Mouse (Mus musculus) CH12.LX (cell line): ENCODE measurements at regions not wholly inside any gene's neighbourhood (a gene's known extent, or its start where the extent isn't known, plus 50 kb on each side); places are given as distances from the start of the nearest gene placed in this dataset.

Source experiments
- DNase-seq: peaks from one replicate; pipeline ENCODE4 v3.0.0-alpha.2; 2013; ENCODE audit errors: extremely low read depth
- H3K27ac ChIP-seq: 2 replicates; pipeline ENCODE4 v1.5.1; 2012; ENCODE audit warnings: low read depth, mild to moderate bottlenecking, control low read depth, moderate library complexity; ENCODE audit not compliant: insufficient read depth
- H3K27me3 ChIP-seq: replicated peaks from 2 replicates; pipeline ENCODE3; 2012; ENCODE audit warnings: inconsistent platforms
- H3K36me3 ChIP-seq, 2 experiments: replicated peaks in 1 of 2; 2 replicates each; pipeline versions ENCODE3 to v1.6.1; 2012; ENCODE audit warnings: inconsistent platforms in 1 of 2, low read length in 1 of 2, mild to moderate bottlenecking in 1 of 2, mixed read lengths in 1 of 2, moderate library complexity in 1 of 2; ENCODE audit not compliant: control insufficient read depth in 1 of 2, insufficient read depth in 1 of 2
- H3K4me1 ChIP-seq, 2 experiments: 2 replicates each; pipeline ENCODE4 v1.6.1; 2012; ENCODE audit warnings: inconsistent platforms in 1 of 2, moderate library complexity in 1 of 2; ENCODE audit not compliant: insufficient read depth in 2 of 2, control insufficient read depth in 1 of 2
- H3K4me2 ChIP-seq: 2 replicates; pipeline ENCODE4 v1.6.1; 2012; ENCODE audit warnings: low read depth, mild to moderate bottlenecking, control low read depth; ENCODE audit not compliant: poor library complexity, insufficient read depth, severe bottlenecking
- H3K4me3 ChIP-seq, 3 experiments: fragments of 150-350 bp in 1 of 3; sonication (generic) in 1 of 3; replicated peaks in 1 of 3; 2 replicates each; pipeline versions ENCODE3 to v1.5.1; 2011 to 2012; ENCODE audit warnings: low read depth in 2 of 3, low read length in 2 of 3, mild to moderate bottlenecking in 2 of 3, moderate library complexity in 2 of 3, control low read depth in 1 of 3, improper control_type of control experiment in 1 of 3, inconsistent platforms in 1 of 3, mixed read lengths in 1 of 3; ENCODE audit not compliant: poor library complexity in 1 of 3
- H3K79me2 ChIP-seq: replicated peaks from 2 replicates; pipeline ENCODE4 v1.6.1; 2012; ENCODE audit warnings: mild to moderate bottlenecking, moderate library complexity; ENCODE audit not compliant: control insufficient read depth, poor library complexity, insufficient read depth, severe bottlenecking; ENCODE audit errors: extremely low read depth
- H3K9ac ChIP-seq: 2 replicates; pipeline ENCODE4 v1.6.1; 2012; ENCODE audit warnings: low read depth, mild to moderate bottlenecking, control low read depth, moderate library complexity; ENCODE audit not compliant: insufficient read depth
- H3K9me3 ChIP-seq: replicated peaks from 2 replicates; pipeline ENCODE3; 2012; ENCODE audit warnings: low read length, inconsistent platforms, mixed read lengths
- E2F4 ChIP-seq: IDR thresholded peaks from 2 replicates; pipeline ENCODE4 v1.6.1; 2011; ENCODE audit warnings: low read depth, low read length, improper control_type of control experiment; ENCODE audit not compliant: insufficient replicate concordance
- ELF1 ChIP-seq: IDR thresholded peaks from 2 replicates; pipeline ENCODE4 v1.6.1; 2014; ENCODE audit warnings: low read depth, mild to moderate bottlenecking, inconsistent platforms, low read length, improper control_type of control experiment
- EP300 ChIP-seq: IDR thresholded peaks from 2 replicates; pipeline ENCODE4 v1.6.1; 2011; ENCODE audit warnings: low read length, improper control_type of control experiment
- GABPA ChIP-seq: IDR thresholded peaks from 2 replicates; pipeline ENCODE4 v1.6.1; 2012; ENCODE audit warnings: low read depth, low read length, improper control_type of control experiment, inconsistent platforms; ENCODE audit not compliant: insufficient replicate concordance
- JUN ChIP-seq: IDR thresholded peaks from 2 replicates; pipeline ENCODE4 v1.6.1; 2011; ENCODE audit warnings: low read depth, mild to moderate bottlenecking, low read length, improper control_type of control experiment, moderate library complexity; ENCODE audit not compliant: insufficient read depth
- MAFK ChIP-seq: IDR thresholded peaks from 2 replicates; pipeline ENCODE4 v1.6.1; 2011; ENCODE audit warnings: low read length, improper control_type of control experiment; ENCODE audit not compliant: insufficient replicate concordance
- MAZ ChIP-seq: IDR thresholded peaks from 2 replicates; pipeline ENCODE4 v1.6.1; 2012; ENCODE audit warnings: low read depth, mild to moderate bottlenecking, inconsistent platforms, low read length, improper control_type of control experiment, moderate library complexity
- MEF2A ChIP-seq: IDR thresholded peaks from 2 replicates; pipeline ENCODE4 v1.6.1; 2014; ENCODE audit warnings: low read depth, mild to moderate bottlenecking, inconsistent platforms, low read length, improper control_type of control experiment, borderline replicate concordance
- MXI1 ChIP-seq: IDR thresholded peaks from 2 replicates; pipeline ENCODE4 v1.6.1; 2011; ENCODE audit warnings: mild to moderate bottlenecking, low read depth, low read length, improper control_type of control experiment
- MYC ChIP-seq: IDR thresholded peaks from 2 replicates; pipeline ENCODE4 v1.6.1; 2011; ENCODE audit warnings: low read depth, mild to moderate bottlenecking, improper control_type of control experiment, low read length
- RAD21 ChIP-seq: IDR thresholded peaks from 2 replicates; pipeline ENCODE4 v1.6.1; 2011; ENCODE audit warnings: low read depth, mild to moderate bottlenecking, low read length, improper control_type of control experiment, moderate library complexity
- RCOR1 ChIP-seq: conservative IDR thresholded peaks from 2 replicates; pipeline ENCODE4 v1.6.1; 2012; ENCODE audit warnings: low read depth, mild to moderate bottlenecking, inconsistent platforms, low read length, improper control_type of control experiment
- SIN3A ChIP-seq: IDR thresholded peaks from 2 replicates; pipeline ENCODE4 v1.6.1; 2012; ENCODE audit warnings: low read length, improper control_type of control experiment, inconsistent platforms
- SMC3 ChIP-seq: IDR thresholded peaks from 2 replicates; pipeline ENCODE4 v1.6.1; 2011; ENCODE audit warnings: low read depth, low read length, improper control_type of control experiment
- TBP ChIP-seq: conservative IDR thresholded peaks from 2 replicates; pipeline ENCODE4 v1.6.1; 2011; ENCODE audit warnings: low read depth, low read length, improper control_type of control experiment
- TCF12 ChIP-seq: IDR thresholded peaks from 2 replicates; pipeline ENCODE4 v1.6.1; 2014; ENCODE audit warnings: low read depth, mild to moderate bottlenecking, inconsistent platforms, low read length, improper control_type of control experiment
- USF1 ChIP-seq: IDR thresholded peaks from 2 replicates; pipeline ENCODE4 v1.6.1; 2014; ENCODE audit warnings: low read depth, mild to moderate bottlenecking, inconsistent platforms, low read length, improper control_type of control experiment
- ZKSCAN1 ChIP-seq: IDR thresholded peaks from 2 replicates; pipeline ENCODE4 v1.6.1; 2012; ENCODE audit warnings: low read depth, inconsistent platforms, low read length, improper control_type of control experiment, borderline replicate concordance
- ZMIZ1 ChIP-seq: IDR thresholded peaks from 2 replicates; pipeline ENCODE4 v1.6.1; 2012; ENCODE audit warnings: low read depth, mild to moderate bottlenecking, inconsistent platforms, low read length, improper control_type of control experiment
- dilution Hi-C: fragments of 300-500 bp; cut with MboI; formaldehyde crosslinking; loops from 2 replicates; pipeline ENCODE4 v1.14.3; 2020; ENCODE audit warnings: low sequenced_read_pairs; ENCODE audit not compliant: extremely low pct_unique_long_range_greater_than_20kb, extremely low pct_ligation_motif_present
- in situ Hi-C: fragments of 300-500 bp; cut with MboI; formaldehyde crosslinking; loops from 3 replicates; pipeline ENCODE4 v1.14.3; 2019; ENCODE audit warnings: low sequenced_read_pairs, low pct_ligation_motif_present, low pct_unique_long_range_greater_than_20kb, mixed read lengths

DNA sequence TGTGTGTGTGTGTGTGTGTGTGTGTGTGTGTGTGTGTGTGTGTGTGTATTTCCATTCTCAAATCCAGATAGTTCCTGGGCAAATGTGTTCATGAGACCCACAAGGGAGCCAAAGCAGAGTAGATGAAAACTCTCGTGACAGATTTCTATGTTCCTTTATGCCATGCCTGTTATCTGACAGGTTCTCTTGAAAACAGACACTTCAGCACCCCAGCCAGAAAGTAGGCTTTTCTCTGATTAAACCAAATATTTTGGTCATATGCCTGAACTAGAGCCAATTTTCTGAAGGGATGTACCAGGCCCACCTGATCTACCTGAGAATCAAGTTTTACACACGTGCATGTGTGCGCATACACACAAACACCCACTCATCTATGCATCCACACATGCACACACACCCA, 95.5 kb downstream of the Psat1 start:
- Histone ChIP-seq H3K9ac (no peak overlapping the region), H3K4me2 (no peak overlapping the region), H3K27me3 (no peaks in the 10 kb centered on the region), H3K27ac (no peak overlapping the region), H3K4me3 (no peak overlapping the region), H3K36me3 (no peaks in the 10 kb centered on the region), H3K79me2 (no peaks in the 10 kb centered on the region), H3K4me1 (peaks cover 0 to 8% of the 10 kb centered on the region in 2 experiments; a peak in 1 of 4 replicates), H3K9me3 (no peaks in the 10 kb centered on the region)
- no peak for DNase-seq
- no peak for TF ChIP-seq TBP
- TF ChIP-seq SIN3A = no peak
- TF ChIP-seq JUN = no peak
- TF ChIP-seq MAFK = no peak
- TF ChIP-seq SMC3 = no peak
- no peak for TF ChIP-seq ZKSCAN1
- no peak for TF ChIP-seq E2F4
- dilution Hi-C loops = no loop called here
- in situ Hi-C loops = loop anchor here (25.0 kb wide), 1 partner anchor 214 kb away; no protein-coding TSS in a partner anchor

DNA sequence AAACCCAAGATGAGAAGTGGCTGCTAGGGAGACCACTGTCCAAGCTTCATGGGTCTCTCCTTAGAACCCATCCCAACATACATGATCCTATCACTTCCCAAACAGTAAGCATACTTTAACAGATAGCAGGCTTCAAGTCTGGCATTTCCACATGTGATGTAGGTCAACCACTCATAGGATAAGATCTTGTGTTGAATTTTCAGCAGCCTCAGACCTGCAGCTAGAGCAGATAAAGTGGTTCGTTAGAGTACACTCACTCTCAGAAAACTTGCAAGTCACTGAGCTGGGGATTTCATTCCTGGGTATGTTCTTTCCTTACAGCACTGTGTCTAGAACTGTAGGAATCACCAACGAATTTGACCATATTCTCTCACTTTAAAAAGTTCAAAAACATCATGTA, 96.4 kb downstream of the Psat1 start:
- H3K27me3 ChIP-seq = no peaks in the 10 kb centered on the region
- in situ Hi-C loops (loop anchor here (25.0 kb wide), 1 partner anchor 213 kb away; no protein-coding TSS in a partner anchor), dilution Hi-C loops (no loop called here)
- H3K36me3 ChIP-seq = no peaks in the 10 kb centered on the region
- H3K79me2 ChIP-seq = no peaks in the 10 kb centered on the region
- H3K4me3 ChIP-seq = no peak overlapping the region
- no peaks in the 10 kb centered on the region for H3K9me3 ChIP-seq
- H3K27ac ChIP-seq = no peak overlapping the region
- peaks cover 0 to 8% of the 10 kb centered on the region in 2 experiments; a peak in 1 of 4 replicates for H3K4me1 ChIP-seq
- TF ChIP-seq GABPA (no peak), TCF12 (no peak), ELF1 (no peak), MYC (no peak), USF1 (no peak), MXI1 (no peak), RAD21 (no peak), EP300 (no peak), ZMIZ1 (no peak), RCOR1 (no peak), SIN3A (no peak), MEF2A (no peak), JUN (no peak), TBP (no peak), SMC3 (no peak), MAZ (no peak)
- DNase-seq = no peak
- no peak overlapping the region for H3K9ac ChIP-seq
- H3K4me2 ChIP-seq = no peak overlapping the region
